In the genomic region with DNA sequence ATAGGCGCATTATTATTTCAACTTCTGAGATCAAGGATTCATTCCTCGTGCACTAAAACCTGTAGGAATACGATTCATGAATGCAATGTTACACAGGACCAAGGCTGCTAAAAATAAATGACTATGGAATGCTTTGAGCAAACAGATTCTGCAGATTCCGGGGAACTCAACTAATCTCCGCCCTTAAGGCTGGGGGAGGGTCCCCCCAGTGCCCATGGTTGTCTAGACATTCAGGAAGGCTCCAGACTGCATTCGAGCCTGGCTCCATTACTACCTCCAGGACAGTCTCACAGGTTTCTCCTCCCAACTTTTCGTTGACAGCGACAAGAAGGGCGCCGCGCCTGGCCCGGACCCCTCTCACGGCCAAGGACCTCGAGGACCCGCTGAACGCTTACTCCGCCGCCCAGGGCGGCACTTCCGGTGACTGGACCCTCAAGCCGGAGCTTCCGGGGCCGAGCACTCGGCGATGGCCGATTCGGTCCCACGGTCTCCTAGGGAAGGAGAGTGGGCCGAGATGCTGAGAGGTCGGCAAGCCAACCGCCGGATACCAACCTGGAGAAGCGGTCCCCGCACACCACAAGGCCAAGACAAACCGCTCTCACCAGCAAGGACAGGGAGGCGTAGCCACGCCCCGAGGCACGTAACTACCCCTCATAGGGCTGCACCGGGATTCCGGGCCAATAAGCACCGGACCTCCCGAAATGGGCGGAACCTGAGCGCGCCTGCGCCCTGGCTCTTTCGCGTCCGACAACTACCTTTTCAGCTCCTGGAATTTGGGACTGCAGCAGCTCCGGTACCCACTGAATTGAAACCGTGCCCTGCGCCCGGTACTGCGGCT, we compare ENCODE assay signal across 8 mouse cellular contexts. TPM values are rescaled to one million over a fixed set of nuclear protein-coding genes. Genes with fewer than 3 reads are reported as not detected.
DNase-seq lines count a peak whose midpoint lies in the region; ATAC-seq lines count a peak whose summit lies in the region.

A gene (minus strand): TSS at position 626 of the 838 bp plus-strand sequence.

- peaks cover 33% of the 10 kb centered on the region for H3K36me3 ChIP-seq in heart, embryonic 14.5 days (ENCODE audit: control insufficient read depth, insufficient read depth, low read length)
- H3K36me3 ChIP-seq in liver, embryonic 13.5 days, result peaks cover 9% of the 10 kb centered on the region; the same call in 1 of the 2 replicates
- H3K36me3 ChIP-seq in stomach, embryonic 16.5 days (ENCODE audit: control insufficient read depth, insufficient read depth, low read length), result no peaks in the 10 kb centered on the region

- no peaks in the 10 kb centered on the region for H3K27me3 ChIP-seq in heart, embryonic 14.5 days (ENCODE audit: control insufficient read depth, insufficient read depth, low read length)
- H3K27me3 ChIP-seq in liver, embryonic 13.5 days, result no peaks in the 10 kb centered on the region
- no peaks in the 10 kb centered on the region for H3K27me3 ChIP-seq in stomach, embryonic 16.5 days (ENCODE audit: control insufficient read depth, insufficient read depth, low read length)

- peak within 1 kb of the TSS; percentile 75 for H3K4me2 ChIP-seq in heart, embryonic 14.5 days (ENCODE audit: low read length)
- H3K4me2 ChIP-seq in liver, embryonic 13.5 days, result peak within 1 kb of the TSS; percentile 89
- H3K4me2 ChIP-seq in stomach, embryonic 16.5 days (ENCODE audit: low read depth, low read length), result peak within 1 kb of the TSS; percentile 68

- under 1% methylated on average over 55 of the region's 55 CpGs for WGBS in heart, embryonic 14.5 days
- WGBS in liver, embryonic 13.5 days (ENCODE audit: insufficient replicate concordance), result under 1% methylated on average over 55 of the region's 55 CpGs
- WGBS in stomach, embryonic 16.5 days, result under 1% methylated on average over 55 of the region's 55 CpGs

- peak within 1 kb of the TSS; percentile 71 to 78 for H3K4me3 ChIP-seq in heart, embryonic 14.5 days (ENCODE audit: control insufficient read depth in 1 of 2, insufficient read depth in 1 of 2, low read depth in 1 of 2, low read length in 2 of 2)
- H3K4me3 ChIP-seq in liver, embryonic 13.5 days (replicated peaks), result peak within 1 kb of the TSS; percentile 83
- H3K4me3 ChIP-seq in stomach, embryonic 16.5 days (replicated peaks; ENCODE audit: low read length), result peak within 1 kb of the TSS; percentile 77

- DNase-seq in c-Kit-negative CD71-positive TER-119-positive erythroid progenitor cells, embryonic 14.5 days (ENCODE audit: low read depth, low spot score), result peak; percentile 94
- DNase-seq in fibroblast of lung, adult 2 months (ENCODE audit: low read depth), result peak; percentile 93
- DNase-seq in kidney, postnatal 14 days, result peak; percentile 98
- peak; percentile 98 for DNase-seq in liver, embryonic 13.5 days
- DNase-seq in neural tube, embryonic 10.5 days (ENCODE audit: extremely low spot score, low spot score), result peak; percentile 95

- no peaks in the 10 kb centered on the region for H3K9me3 ChIP-seq in heart, embryonic 14.5 days (ENCODE audit: control insufficient read depth, low read length)
- H3K9me3 ChIP-seq in liver, embryonic 13.5 days (replicated peaks), result no peaks in the 10 kb centered on the region
- H3K9me3 ChIP-seq in stomach, embryonic 16.5 days (replicated peaks; ENCODE audit: control insufficient read depth, low read length), result no peaks in the 10 kb centered on the region

- peak within 1 kb of the TSS; percentile 88 for H3K9ac ChIP-seq in heart, embryonic 14.5 days (ENCODE audit: low read length)
- H3K9ac ChIP-seq in liver, embryonic 13.5 days, result peak within 1 kb of the TSS; percentile 88
- peak within 1 kb of the TSS; percentile 88 for H3K9ac ChIP-seq in stomach, embryonic 16.5 days (ENCODE audit: low read length)

- peaks cover 2 to 24% of the 10 kb centered on the region in 2 experiments; a peak in 3 of 4 replicates for H3K4me1 ChIP-seq in heart, embryonic 14.5 days (ENCODE audit: control insufficient read depth in 2 of 2, insufficient read depth in 2 of 2, low read length in 2 of 2)
- H3K4me1 ChIP-seq in liver, embryonic 13.5 days (replicated peaks), result peaks cover 50% of the 10 kb centered on the region
- H3K4me1 ChIP-seq in stomach, embryonic 16.5 days (ENCODE audit: control insufficient read depth, insufficient read depth, low read length), result peaks cover 10% of the 10 kb centered on the region

- ATAC-seq in CD4-positive, CD25-positive, alpha-beta regulatory T cell, adult 4 months, result peak; percentile 99
- ATAC-seq in heart, embryonic 14.5 days (ENCODE audit: insufficient number of reproducible peaks, insufficient read depth, low FRiP score, low read depth), result peak; percentile 99
- peak; percentile 100 for ATAC-seq in liver, embryonic 13.5 days (ENCODE audit: low read depth)
- peak; percentile 100 for ATAC-seq in stomach, embryonic 16.5 days (ENCODE audit: insufficient read depth, low FRiP score)

- peak within 1 kb of the TSS; percentile 97 to 98 for H3K27ac ChIP-seq in heart, embryonic 14.5 days (replicated peaks in 1 of 2; ENCODE audit: control insufficient read depth in 1 of 2, insufficient read depth in 1 of 2, low read depth in 2 of 2, low read length in 2 of 2)
- H3K27ac ChIP-seq in liver, embryonic 13.5 days, result peak within 1 kb of the TSS; percentile 85
- H3K27ac ChIP-seq in stomach, embryonic 16.5 days (ENCODE audit: low read length), result peak within 1 kb of the TSS; percentile 95

RNA-seq across cellular contexts. Expression of the gene that starts here (rescaled TPM):
- 10 to 100 TPM; 29.6 to 34.2 TPM for polyA plus RNA-seq in CD4-positive, CD25-positive, alpha-beta regulatory T cell, adult 4 months (2017; shearing (Covaris generic))
- 39.5 and 41.0 TPM in 2 replicates for polyA plus RNA-seq in heart, embryonic 14.5 days (2014; fragmentation: Nextera tagmentation; extraction: Ambion mirVana)
- 15.2 and 20.1 TPM in 2 replicates for polyA plus RNA-seq in liver, embryonic 13.5 days (2015; fragmentation: Nextera tagmentation; extraction: Ambion mirVana)
- 36.9 and 38.3 TPM in 2 replicates for polyA plus RNA-seq in stomach, embryonic 16.5 days (2015; fragmentation: Nextera tagmentation; extraction: Ambion mirVana)

Comparison
In these comparisons a context has a peak if more than half of its experiments do, and no peak if none do; other contexts are left out.
1. Peak in every context shown above with its lines: DNase-seq, ATAC-seq, H3K4me3 ChIP-seq and H3K27ac ChIP-seq.